Mouse (Mus musculus) MEL (cell line): ENCODE results near the gene Espnl. TPM values are rescaled to one million over a fixed set of nuclear protein-coding genes. Genes with fewer than 3 reads are reported as not detected.

Experiments used
- DNase-seq: peaks from one replicate; pipeline ENCODE4 v3.0.0; 2011; ENCODE audit warnings: low read depth, low spot score
- H3K27ac ChIP-seq: 2 replicates; pipeline ENCODE4 v1.5.1; 2012; ENCODE audit warnings: low read depth, mild to moderate bottlenecking, control low read depth, low read length, moderate library complexity; ENCODE audit not compliant: control insufficient read depth
- H3K27me3 ChIP-seq, 2 experiments: fragments of 150-350 bp in 1 of 2; sonication (generic) in 1 of 2; 2 replicates each; pipeline ENCODE4 v1.6.1; 2012; ENCODE audit warnings: low read length in 2 of 2, mild to moderate bottlenecking in 2 of 2, improper control_type of control experiment in 1 of 2, moderate library complexity in 1 of 2; ENCODE audit not compliant: insufficient read depth in 2 of 2, control insufficient read depth in 1 of 2
- H3K36me3 ChIP-seq, 2 experiments: 2 replicates each; pipeline ENCODE4 v1.6.1; 2012 to 2014; ENCODE audit warnings: low read length in 2 of 2, improper control_type of control experiment in 1 of 2, inconsistent platforms in 1 of 2, mild to moderate bottlenecking in 1 of 2; ENCODE audit not compliant: insufficient read depth in 2 of 2, control insufficient read depth in 1 of 2
- H3K4me1 ChIP-seq, 2 experiments: fragments of 150-350 bp in 1 of 2; sonication (generic) in 1 of 2; 2 replicates each; pipeline ENCODE4 v1.6.1; 2012; ENCODE audit warnings: low read length in 2 of 2, improper control_type of control experiment in 1 of 2, mild to moderate bottlenecking in 1 of 2; ENCODE audit not compliant: insufficient read depth in 2 of 2, control insufficient read depth in 1 of 2
- H3K4me3 ChIP-seq, 2 experiments: fragments of 150-350 bp in 1 of 2; sonication (generic) in 1 of 2; 2 replicates each; pipeline ENCODE4 v1.5.1; 2012; ENCODE audit warnings: low read depth in 2 of 2, low read length in 2 of 2, mild to moderate bottlenecking in 2 of 2, moderate library complexity in 2 of 2, control low read depth in 1 of 2, improper control_type of control experiment in 1 of 2; ENCODE audit not compliant: control insufficient read depth in 1 of 2, insufficient read depth in 1 of 2
- H3K79me2 ChIP-seq: 2 replicates; pipeline ENCODE4 v1.6.1; 2012; ENCODE audit warnings: mild to moderate bottlenecking, low read length, moderate library complexity; ENCODE audit not compliant: control insufficient read depth, poor library complexity, insufficient read depth
- H3K9ac ChIP-seq: 2 replicates; pipeline ENCODE4 v1.6.1; 2012; ENCODE audit warnings: low read depth, mild to moderate bottlenecking, control low read depth, low read length, moderate library complexity; ENCODE audit not compliant: control insufficient read depth, poor library complexity, severe bottlenecking
- H3K9me3 ChIP-seq: fragments of 150-350 bp; sonication (generic); replicated peaks from 2 replicates; pipeline ENCODE4 v1.6.1; 2012; ENCODE audit warnings: mild to moderate bottlenecking, low read length, improper control_type of control experiment, moderate library complexity; ENCODE audit not compliant: insufficient read depth
- CHD2 ChIP-seq: IDR thresholded peaks from 2 replicates; pipeline ENCODE4 v1.6.1; 2011; ENCODE audit warnings: low read length, improper control_type of control experiment
- GABPA ChIP-seq: IDR thresholded peaks from 2 replicates; pipeline ENCODE4 v1.6.1; 2012; ENCODE audit warnings: low read depth, mild to moderate bottlenecking, inconsistent platforms, low read length, improper control_type of control experiment, moderate library complexity
- GATA1 ChIP-seq: IDR thresholded peaks from 2 replicates; pipeline ENCODE4 v1.6.1; 2011; ENCODE audit warnings: low read depth, low read length, improper control_type of control experiment
- JUND ChIP-seq: IDR thresholded peaks from 2 replicates; pipeline ENCODE4 v1.6.1; 2011; ENCODE audit warnings: low read depth, mild to moderate bottlenecking, improper control_type of control experiment, low read length
- MAX ChIP-seq: IDR thresholded peaks from 2 replicates; pipeline ENCODE4 v1.6.1; 2011; ENCODE audit warnings: low read length, improper control_type of control experiment
- MXI1 ChIP-seq: IDR thresholded peaks from 2 replicates; pipeline ENCODE4 v1.6.1; 2011; ENCODE audit warnings: mild to moderate bottlenecking, low read depth, low read length, improper control_type of control experiment
- NELFE ChIP-seq: IDR thresholded peaks from 2 replicates; pipeline ENCODE4 v1.6.1; 2011; ENCODE audit warnings: low read depth, low read length, improper control_type of control experiment
- POLR2A ChIP-seq, 2 experiments: IDR thresholded peaks; 2 replicates each; pipeline ENCODE4 v1.6.1; 2011 to 2012; ENCODE audit warnings: low read length in 2 of 2, mild to moderate bottlenecking in 2 of 2, control low read depth in 1 of 2, improper control_type of control experiment in 1 of 2, low read depth in 1 of 2, moderate library complexity in 1 of 2; ENCODE audit not compliant: control insufficient read depth in 1 of 2, insufficient read depth in 1 of 2, poor library complexity in 1 of 2
- RCOR1 ChIP-seq: IDR thresholded peaks from 2 replicates; pipeline ENCODE4 v1.6.1; 2012; ENCODE audit warnings: low read depth, mild to moderate bottlenecking, inconsistent platforms, low read length, improper control_type of control experiment
- TBP ChIP-seq: IDR thresholded peaks from 2 replicates; pipeline ENCODE4 v1.8.0; 2011; ENCODE audit warnings: low read depth, low read length, improper control_type of control experiment
- UBTF ChIP-seq: IDR thresholded peaks from 2 replicates; pipeline ENCODE4 v1.6.1; 2012; ENCODE audit warnings: low read depth, mild to moderate bottlenecking, inconsistent platforms, low read length, improper control_type of control experiment, moderate library complexity, borderline replicate concordance; ENCODE audit not compliant: insufficient read depth
- USF1 ChIP-seq: IDR thresholded peaks from 2 replicates; pipeline ENCODE4 v1.6.1; 2014; ENCODE audit warnings: low read depth, mild to moderate bottlenecking, inconsistent platforms, low read length, improper control_type of control experiment, moderate library complexity
- ZC3H11A ChIP-seq: IDR thresholded peaks from 2 replicates; pipeline ENCODE4 v1.6.1; 2012; ENCODE audit warnings: low read depth, mild to moderate bottlenecking, inconsistent platforms, low read length, improper control_type of control experiment
- polyA plus RNA-seq, 2 experiments: library from polyadenylated mRNA; stranded (reverse) in 1 of 2; unstranded in 1 of 2; fragments of >175 nt in 1 of 2; fragments of >200 nt in 1 of 2; gene quantifications; 2 replicates each; pipeline versions ENCODE4 v1.2.1 to v1.2.4; 2012; ENCODE audit warnings: low replicate concordance in 2 of 2, low read depth in 1 of 2; ENCODE audit not compliant: insufficient read length in 2 of 2, insufficient read depth in 1 of 2, missing spikeins in 1 of 2
- total RNA-seq: library from RNA; depleted of rRNA; stranded (reverse); fragments of 300-350 nt; gene quantifications from 2 replicates; pipeline ENCODE4 v1.2.3, GENCODE M21; 2012

Espnl gene
- total and polyA plus RNA-seq, 3 experiments = 2.0 to 2.1 TPM; not detected in 1

- no peak for TF ChIP-seq UBTF
- TF ChIP-seq ZC3H11A = no peak
These were observed 23.8 kb upstream of the Espnl start, which contains the start of gene Scly (continued) for GRCm38 (mm10) chr1:91297799-91298744.

- Histone ChIP-seq H3K27ac (peak overlapping the region; percentile 62), H3K79me2 (peaks cover 11% of the 10 kb centered on the region), H3K4me1 (peaks cover 14 to 24% of the 10 kb centered on the region in 2 experiments), H3K36me3 (peaks cover 0 to 25% of the 10 kb centered on the region in 2 experiments; a peak in 2 of 4 replicates), H3K27me3 (no peaks in the 10 kb centered on the region), H3K9ac (peak overlapping the region; percentile 91), H3K4me3 (peak overlapping the region; percentile 84 to 92), H3K9me3 (no peaks in the 10 kb centered on the region)
- peak; percentile 58 for DNase-seq
- TF ChIP-seq MXI1 = 0 out of 2 replicates have a peak, but pooled peaks have one; percentile 14
- no peak for TF ChIP-seq TBP
- TF ChIP-seq CHD2 = no peak
- TF ChIP-seq USF1 = peak; percentile 52; the same call in 1 of the 2 replicates
These were observed 22.7 kb upstream of the Espnl start for GRCm38 (mm10) chr1:91299026-91299706.

- TF ChIP-seq POLR2A (IDR thresholded peaks at IDR 0.05; ENCODE audit: control insufficient read depth in 1 of 2, insufficient read depth in 1 of 2, low read depth in 1 of 2, low read length in 2 of 2, poor library complexity in 1 of 2) = no peak
- no peak for TF ChIP-seq JUND
- TF ChIP-seq GATA1 = no peak
- TF ChIP-seq NELFE = no peak
- TF ChIP-seq MXI1 = no peak
- no peak for TF ChIP-seq TBP
- no peak for TF ChIP-seq GABPA
- no peak for TF ChIP-seq MAX
- TF ChIP-seq RCOR1 = no peak
- peak overlapping the region; percentile 91 for H3K9ac ChIP-seq
- peaks cover 11 to 19% of the 10 kb centered on the region in 2 experiments for H3K4me1 ChIP-seq
- peaks cover 11% of the 10 kb centered on the region for H3K79me2 ChIP-seq
- peaks cover 0 to 18% of the 10 kb centered on the region in 2 experiments; a peak in 2 of 4 replicates for H3K36me3 ChIP-seq
- H3K4me3 ChIP-seq = peak overlapping the region; percentile 84 to 92
- no peak for DNase-seq
- no peak overlapping the region for H3K27ac ChIP-seq
- no peaks in the 10 kb centered on the region for H3K27me3 ChIP-seq
- H3K9me3 ChIP-seq = no peaks in the 10 kb centered on the region
These were observed 22.0 kb upstream of the Espnl start for GRCm38 (mm10) chr1:91299707-91300426.
